Mouse (Mus musculus) thymus, adult 2 months (tissue): ENCODE measurements at regions not wholly inside any gene's neighbourhood (a gene's known extent, or its start where the extent isn't known, plus 50 kb on each side); places are given as distances from the start of the nearest gene placed in this dataset.

Experiments used
- CTCF ChIP-seq: fragments of 200-500 bp; IDR thresholded peaks from 2 replicates; pipeline ENCODE4 v1.5.1; 2012; ENCODE audit warnings: mild to moderate bottlenecking, control low read depth, low read length, moderate library complexity, borderline replicate concordance; ENCODE audit not compliant: control insufficient read depth, poor library complexity, insufficient read depth; ENCODE audit errors: extremely low read depth
- POLR2A ChIP-seq: fragments of 200-500 bp; IDR thresholded peaks from 2 replicates; pipeline ENCODE4 v1.6.1; 2012; ENCODE audit warnings: mild to moderate bottlenecking, low read length, control low read depth, moderate library complexity; ENCODE audit not compliant: control insufficient read depth, poor library complexity, insufficient read depth; ENCODE audit errors: extremely low read depth

GRCm38 (mm10) chr12:73412500-73412899, 125.9 kb downstream of the Slc38a6 start:
- TF ChIP-seq POLR2A (no peak), CTCF (no peak)
